Mouse (Mus musculus): ENCODE results near the gene Snx9. TPM values are rescaled to one million over a fixed set of nuclear protein-coding genes. Genes with fewer than 3 reads are reported as not detected.

The Snx9 gene
- polyA plus RNA-seq, 1 experiment from 2014 or later = 55.9 TPM

- Histone ChIP-seq H3K9me3 (no peaks in the 10 kb centered on the region), H3K27ac (no peak overlapping the region), H3K27me3 (replicated peaks) (no peaks in the 10 kb centered on the region), H3K9ac (no peak overlapping the region), H3K36me3 (no peaks in the 10 kb centered on the region), H3K4me3 (replicated peaks) (no peak overlapping the region), H3K4me2 (replicated peaks) (no peak overlapping the region), H3K4me1 (replicated peaks) (no peaks in the 10 kb centered on the region)
- ATAC-seq = no peak
- WGBS = 91% methylated on average over 3 of the region's 3 CpGs
Measured at GRCm38 (mm10) chr17:5834166-5834565, 7.0 kb upstream of the Snx9 start.

- Histone ChIP-seq H3K9ac (no peak overlapping the region), H3K36me3 (no peaks in the 10 kb centered on the region), H3K4me3 (replicated peaks) (no peak overlapping the region), H3K4me2 (replicated peaks) (no peak overlapping the region), H3K27ac (no peak overlapping the region), H3K9me3 (no peaks in the 10 kb centered on the region), H3K27me3 (replicated peaks) (no peaks in the 10 kb centered on the region), H3K4me1 (replicated peaks) (no peaks in the 10 kb centered on the region)
- 74% methylated on average over 3 of the region's 3 CpGs for WGBS
- no peak for ATAC-seq
Measured at GRCm38 (mm10) chr17:5834798-5835328, 6.3 kb upstream of the Snx9 start.

GRCm38 (mm10) chr17:5839549-5840240, 1.4 kb upstream of the Snx9 start:
- Histone ChIP-seq H3K9ac (no peak overlapping the region), H3K9me3 (no peaks in the 10 kb centered on the region), H3K4me3 (replicated peaks) (no peak overlapping the region), H3K27ac (0 out of 2 replicates have a peak overlapping the region, but pooled peaks have one; percentile 3), H3K4me2 (replicated peaks) (peak overlapping the region; percentile 79), H3K36me3 (no peaks in the 10 kb centered on the region), H3K27me3 (replicated peaks) (no peaks in the 10 kb centered on the region), H3K4me1 (replicated peaks) (peaks cover 11% of the 10 kb centered on the region)
- WGBS = 68% methylated on average over 5 of the region's 5 CpGs
- no peak for ATAC-seq

- Histone ChIP-seq H3K9ac (peak overlapping the region; percentile 97), H3K27ac (peak overlapping the region; percentile 99), H3K27me3 (replicated peaks) (no peaks in the 10 kb centered on the region), H3K4me1 (replicated peaks) (peaks cover 11% of the 10 kb centered on the region), H3K36me3 (no peaks in the 10 kb centered on the region), H3K4me2 (replicated peaks) (peak overlapping the region; percentile 79), H3K9me3 (no peaks in the 10 kb centered on the region), H3K4me3 (replicated peaks) (peak overlapping the region; percentile 94)
- 4% methylated on average over 32 of the region's 32 CpGs for WGBS
- ATAC-seq = peak; percentile 56
Measured at GRCm38 (mm10) chr17:5840550-5841127, 490 bp upstream of the Snx9 start.

- Histone ChIP-seq H3K27me3 (replicated peaks) (no peaks in the 10 kb centered on the region), H3K4me1 (replicated peaks) (peaks cover 15% of the 10 kb centered on the region), H3K9ac (peak overlapping the region; percentile 97), H3K4me2 (replicated peaks) (peak overlapping the region; percentile 79), H3K27ac (peak overlapping the region; percentile 99), H3K36me3 (no peaks in the 10 kb centered on the region), H3K4me3 (replicated peaks) (peak overlapping the region; percentile 94), H3K9me3 (no peaks in the 10 kb centered on the region)
- no peak for ATAC-seq
- 1% methylated on average over 7 of the region's 7 CpGs for WGBS
Measured at GRCm38 (mm10) chr17:5841943-5842273, 779 bp downstream of the Snx9 start.

GRCm38 (mm10) chr17:5842988-5843640, 2.0 kb downstream of the Snx9 start:
- ATAC-seq = peak; percentile 81
- H3K4me2 ChIP-seq (replicated peaks) = peak overlapping the region; percentile 79
- H3K4me1 ChIP-seq (replicated peaks) = peaks cover 15% of the 10 kb centered on the region
- H3K9ac ChIP-seq = no peak overlapping the region
- no peaks in the 10 kb centered on the region for H3K9me3 ChIP-seq
- H3K4me3 ChIP-seq (replicated peaks) = peak overlapping the region; percentile 10; the same call in 1 of the 2 replicates
- no peaks in the 10 kb centered on the region for H3K27me3 ChIP-seq (replicated peaks)
- H3K27ac ChIP-seq = peak overlapping the region; percentile 76
- WGBS = 55% methylated on average over 9 of the region's 9 CpGs
- H3K36me3 ChIP-seq = no peaks in the 10 kb centered on the region

- H3K27ac ChIP-seq = peak overlapping the region; percentile 76; the same call in 1 of the 2 replicates
Measured at GRCm38 (mm10) chr17:5843641-5843990, 2.5 kb downstream of the Snx9 start.

GRCm38 (mm10) chr17:5845376-5845775, 4.2 kb downstream of the Snx9 start:
- 65% methylated on average over 4 of the region's 4 CpGs for WGBS
- H3K27ac ChIP-seq = no peak overlapping the region
- peaks cover 29% of the 10 kb centered on the region for H3K4me1 ChIP-seq (replicated peaks)
- H3K9ac ChIP-seq = no peak overlapping the region
- no peaks in the 10 kb centered on the region for H3K36me3 ChIP-seq
- no peak overlapping the region for H3K4me3 ChIP-seq (replicated peaks)
- no peak for ATAC-seq
- no peaks in the 10 kb centered on the region for H3K27me3 ChIP-seq (replicated peaks)
- no peaks in the 10 kb centered on the region for H3K9me3 ChIP-seq
- H3K4me2 ChIP-seq (replicated peaks) = no peak overlapping the region

More at GRCm38 (mm10) chr17:5843641-5843990, 2.5 kb downstream of the Snx9 start:
- H3K36me3 ChIP-seq = no peaks in the 10 kb centered on the region
- H3K9me3 ChIP-seq = no peaks in the 10 kb centered on the region
- H3K4me1 ChIP-seq (replicated peaks) = peaks cover 16% of the 10 kb centered on the region
- 87% methylated on average over 7 of the region's 7 CpGs for WGBS
- H3K4me2 ChIP-seq (replicated peaks) = peak overlapping the region; percentile 19; the same call in 1 of the 2 replicates
- H3K4me3 ChIP-seq (replicated peaks) = 0 out of 2 replicates have a peak overlapping the region, but pooled peaks have one; percentile 10
- H3K27me3 ChIP-seq (replicated peaks) = no peaks in the 10 kb centered on the region
- ATAC-seq = no peak
- no peak overlapping the region for H3K9ac ChIP-seq

- no peaks in the 10 kb centered on the region for H3K9me3 ChIP-seq
- H3K27me3 ChIP-seq (replicated peaks) = no peaks in the 10 kb centered on the region
- no peak for ATAC-seq
- no peak overlapping the region for H3K4me2 ChIP-seq (replicated peaks)
- no peak overlapping the region for H3K9ac ChIP-seq
- no peak overlapping the region for H3K27ac ChIP-seq
- no peak overlapping the region for H3K4me3 ChIP-seq (replicated peaks)
- peaks cover 29% of the 10 kb centered on the region for H3K4me1 ChIP-seq (replicated peaks)
- H3K36me3 ChIP-seq = no peaks in the 10 kb centered on the region
- WGBS = 40% methylated on average over 8 of the region's 8 CpGs
Measured at GRCm38 (mm10) chr17:5846101-5846500, 5.0 kb downstream of the Snx9 start.

GRCm38 (mm10) chr17:5848706-5849415, 7.7 kb downstream of the Snx9 start:
- Histone ChIP-seq H3K27me3 (replicated peaks) (no peaks in the 10 kb centered on the region), H3K36me3 (no peaks in the 10 kb centered on the region), H3K27ac (peak overlapping the region; percentile 92), H3K4me3 (replicated peaks) (peak overlapping the region; percentile 31), H3K9ac (peak overlapping the region; percentile 46), H3K9me3 (no peaks in the 10 kb centered on the region), H3K4me2 (replicated peaks) (peak overlapping the region; percentile 74), H3K4me1 (replicated peaks) (peaks cover 19% of the 10 kb centered on the region)
- 59% methylated on average over 10 of the region's 10 CpGs for WGBS
- no peak for ATAC-seq

GRCm38 (mm10) chr17:5849421-5849910, 8.3 kb downstream of the Snx9 start:
- Histone ChIP-seq H3K4me1 (replicated peaks) (peaks cover 19% of the 10 kb centered on the region), H3K27ac (peak overlapping the region; percentile 92), H3K4me2 (replicated peaks) (peak overlapping the region; percentile 74), H3K27me3 (replicated peaks) (no peaks in the 10 kb centered on the region), H3K36me3 (peaks cover 3% of the 10 kb centered on the region; the same call in 1 of the 2 replicates), H3K9me3 (no peaks in the 10 kb centered on the region), H3K4me3 (replicated peaks) (peak overlapping the region; percentile 31), H3K9ac (peak overlapping the region; percentile 46; the same call in 1 of the 2 replicates)
- WGBS = 6% methylated on average over 18 of the region's 18 CpGs
- peak; percentile 89 for ATAC-seq

Measured in intestine, embryonic 15.5 days (tissue).